9 mouse cellular contexts compared by ENCODE assay signal in the genomic region with DNA sequence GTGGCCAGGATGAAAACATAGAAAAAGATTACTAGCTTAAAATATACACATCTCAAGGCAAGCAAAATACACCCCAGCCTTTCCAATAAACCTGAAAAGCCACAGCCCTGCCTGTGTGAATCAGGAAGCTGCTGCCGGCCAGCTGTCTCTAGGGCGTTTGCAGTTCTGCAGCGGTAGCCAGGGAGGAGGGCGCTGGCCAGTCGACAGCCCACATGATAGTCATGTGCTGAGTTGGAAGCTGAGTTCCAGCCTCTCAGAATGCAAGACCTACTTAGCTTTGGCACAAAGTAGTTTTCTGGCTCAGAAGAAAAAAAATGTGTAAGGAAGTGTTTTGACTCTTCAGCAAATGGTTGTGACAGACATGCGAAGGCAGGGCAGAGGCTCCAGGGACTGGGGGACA. TPM values are rescaled to one million over a fixed set of nuclear protein-coding genes. Genes with fewer than 3 reads are reported as not detected.
DNase-seq lines count a peak whose midpoint lies in the region; ATAC-seq and TF ChIP-seq lines count a peak whose summit lies in the region.
"Had no signal": no experiment of that assay in that cellular context is flagged by ENCODE, and none has a peak within 500 bp of the region (broad histone marks: within the 10 kb centered on the region; RNA-seq: fewer than 3 reads in every experiment).

No protein-coding gene starts in this region.

- no peak overlapping the region for H3K4me2 ChIP-seq in forebrain, embryonic 15.5 days (replicated peaks)
- H3K4me2 ChIP-seq in forebrain, embryonic 12.5 days: no peak overlapping the region
- H3K4me2 ChIP-seq in midbrain, postnatal 0 days (ENCODE audit: low read depth, low read length, poor library complexity, severe bottlenecking): no peak overlapping the region
- H3K4me2 ChIP-seq: hindbrain, embryonic 15.5 days had no signal

- H3K9me3 ChIP-seq in forebrain, embryonic 15.5 days: no peaks in the 10 kb centered on the region
- H3K9me3 ChIP-seq in forebrain, embryonic 12.5 days: no peaks in the 10 kb centered on the region
- no peaks in the 10 kb centered on the region for H3K9me3 ChIP-seq in midbrain, postnatal 0 days (ENCODE audit: low read length)
- H3K9me3 ChIP-seq: hindbrain, embryonic 15.5 days had no signal

- WGBS in forebrain, embryonic 15.5 days: 44% methylated on average over 6 of the region's 6 CpGs
- WGBS in forebrain, embryonic 12.5 days: 69% methylated on average over 6 of the region's 6 CpGs
- WGBS in midbrain, postnatal 0 days: 37% methylated on average over 6 of the region's 6 CpGs

- peak; percentile 80 to 81 for DNase-seq in frontal cortex, adult 2 months (ENCODE audit: extremely low spot score in 1 of 2, low spot score in 1 of 2)
- DNase-seq in heart, postnatal 25 days (ENCODE audit: low spot score): peak; percentile 80
- peak; percentile 72 to 88 for DNase-seq in left cerebral cortex, postnatal 10 days (ENCODE audit: extremely low spot score in 1 of 2, low spot score in 2 of 2)
- DNase-seq in midbrain, postnatal 0 days (ENCODE audit: low spot score): peak; percentile 81
- DNase-seq in T-cell, adult 2 months (ENCODE audit: low spot score): no peak

- H3K27me3 ChIP-seq in forebrain, embryonic 15.5 days: no peaks in the 10 kb centered on the region
- H3K27me3 ChIP-seq in forebrain, embryonic 12.5 days: no peaks in the 10 kb centered on the region
- no peaks in the 10 kb centered on the region for H3K27me3 ChIP-seq in midbrain, postnatal 0 days (ENCODE audit: insufficient read depth, low read length)
- H3K27me3 ChIP-seq: hindbrain, embryonic 15.5 days had no signal

- no peak for TF ChIP-seq POLR2A in bone marrow macrophage, adult 2 months (IDR thresholded peaks at IDR 0.05; ENCODE audit: borderline replicate concordance, low read depth, low read length)

- H3K4me3 ChIP-seq in forebrain, embryonic 15.5 days: no peak overlapping the region
- no peak overlapping the region for H3K4me3 ChIP-seq in forebrain, embryonic 12.5 days (replicated peaks)
- H3K4me3 ChIP-seq in bone marrow macrophage, adult 2 months (ENCODE audit: insufficient read depth, low read length): no peak overlapping the region
- no peak overlapping the region for H3K4me3 ChIP-seq in midbrain, postnatal 0 days (ENCODE audit: low read depth, low read length)
- H3K4me3 ChIP-seq: hindbrain, embryonic 15.5 days had no signal

- H3K4me1 ChIP-seq in forebrain, embryonic 15.5 days: peaks cover 20% of the 10 kb centered on the region
- peaks cover 14% of the 10 kb centered on the region for H3K4me1 ChIP-seq in forebrain, embryonic 12.5 days
- H3K4me1 ChIP-seq in bone marrow macrophage, adult 2 months (ENCODE audit: control insufficient read depth, insufficient read depth, low read length): peaks cover 42% of the 10 kb centered on the region
- H3K4me1 ChIP-seq in midbrain, postnatal 0 days (ENCODE audit: insufficient read depth, low read length): no peaks in the 10 kb centered on the region

- intact Hi-C loops in heart, postnatal 25 days (cut with DNase I): no loop called here
- intact Hi-C loops in left cerebral cortex, postnatal 10 days (cut with DNase I): no loop called here

- peak; percentile 63; the same call in 1 of the 2 replicates for ATAC-seq in forebrain, embryonic 15.5 days (replicated peaks)
- ATAC-seq in forebrain, embryonic 12.5 days (ENCODE audit: low FRiP score): no peak
- ATAC-seq in midbrain, postnatal 0 days (ENCODE audit: low FRiP score): peak; percentile 73; the same call in 1 of the 2 replicates

- H3K27ac ChIP-seq in forebrain, embryonic 15.5 days (replicated peaks): peak overlapping the region; percentile 18; the same call in 1 of the 2 replicates
- H3K27ac ChIP-seq in forebrain, embryonic 12.5 days: no peak overlapping the region
- H3K27ac ChIP-seq in bone marrow macrophage, adult 2 months (ENCODE audit: insufficient read depth, low read depth, low read length): peak overlapping the region; percentile 88
- H3K27ac ChIP-seq in midbrain, postnatal 0 days (ENCODE audit: low read depth, low read length): no peak overlapping the region
- H3K27ac ChIP-seq: hindbrain, embryonic 15.5 days had no signal

- no peaks in the 10 kb centered on the region for H3K36me3 ChIP-seq in forebrain, embryonic 15.5 days
- peaks cover 2% of the 10 kb centered on the region; the same call in 1 of the 2 replicates for H3K36me3 ChIP-seq in forebrain, embryonic 12.5 days (replicated peaks)
- H3K36me3 ChIP-seq in midbrain, postnatal 0 days (ENCODE audit: insufficient read depth, low read length): peaks cover 8% of the 10 kb centered on the region; the same call in 1 of the 2 replicates
- H3K36me3 ChIP-seq: hindbrain, embryonic 15.5 days had no signal

- no peak for TF ChIP-seq CTCF in bone marrow macrophage, adult 2 months (IDR thresholded peaks at IDR 0.05; ENCODE audit: low read depth, low read length)
- TF ChIP-seq CTCF in midbrain, postnatal 0 days (IDR thresholded peaks at IDR 0.05): no peak

- no peak overlapping the region for H3K9ac ChIP-seq in forebrain, embryonic 15.5 days (replicated peaks)
- no peak overlapping the region for H3K9ac ChIP-seq in forebrain, embryonic 12.5 days
- no peak overlapping the region for H3K9ac ChIP-seq in midbrain, postnatal 0 days (replicated peaks; ENCODE audit: low read length, poor library complexity, severe bottlenecking)
- H3K9ac ChIP-seq: hindbrain, embryonic 15.5 days had no signal

RNA-seq across cellular contexts. Expression of gene Appl2, which starts 11.2 kb away (rescaled TPM):
- polyA plus RNA-seq in forebrain, embryonic 15.5 days (2015; fragmentation: Nextera tagmentation; extraction: Ambion mirVana): 35.4 and 37.8 TPM in 2 replicates
- polyA plus RNA-seq in forebrain, embryonic 12.5 days (2016; fragmentation: Nextera tagmentation; extraction: Ambion mirVana): 41.4 and 47.6 TPM in 2 replicates
- 121 and 142 TPM in 2 replicates for polyA plus RNA-seq in bone marrow macrophage, adult 2 months (2012; ENCODE audit: insufficient read depth, insufficient read length, missing spikeins)
- polyA plus RNA-seq in frontal cortex, adult 2 months (2012; rRNA removed): 92.7 and 102 TPM in 2 replicates
- 10 to 100 TPM; 32.5 to 34.6 TPM for total RNA-seq in heart, postnatal 25 days (2021)
- total RNA-seq in left cerebral cortex, postnatal 10 days (2021): 10 to 100 TPM; 31.1 to 31.9 TPM
- total RNA-seq in midbrain, postnatal 0 days (2014; rRNA removed): 54.5 and 57.4 TPM in 2 replicates
- 40.7 and 42.1 TPM in 2 replicates for polyA plus RNA-seq in midbrain, postnatal 0 days (2015; fragmentation: Nextera tagmentation; extraction: Ambion mirVana)

Comparison
In these comparisons a context has a peak if more than half of its experiments do, and no peak if none do; other contexts are left out.
1. H3K27ac ChIP-seq: peak in forebrain, embryonic 15.5 days (single experiment) and bone marrow macrophage, adult 2 months (single experiment); none in forebrain, embryonic 12.5 days (single experiment) and midbrain, postnatal 0 days (single experiment).